Mouse (Mus musculus): Measurements from ENCODE around the gene Rsad1. TPM values are rescaled to one million over a fixed set of nuclear protein-coding genes. Genes with fewer than 3 reads are reported as not detected.
A peak's percentile ranks its signal among the peaks of the same experiment; 100 is the strongest.

Gene Rsad1
- polyA plus RNA-seq, 1 experiment: 8.4 TPM

DNA sequence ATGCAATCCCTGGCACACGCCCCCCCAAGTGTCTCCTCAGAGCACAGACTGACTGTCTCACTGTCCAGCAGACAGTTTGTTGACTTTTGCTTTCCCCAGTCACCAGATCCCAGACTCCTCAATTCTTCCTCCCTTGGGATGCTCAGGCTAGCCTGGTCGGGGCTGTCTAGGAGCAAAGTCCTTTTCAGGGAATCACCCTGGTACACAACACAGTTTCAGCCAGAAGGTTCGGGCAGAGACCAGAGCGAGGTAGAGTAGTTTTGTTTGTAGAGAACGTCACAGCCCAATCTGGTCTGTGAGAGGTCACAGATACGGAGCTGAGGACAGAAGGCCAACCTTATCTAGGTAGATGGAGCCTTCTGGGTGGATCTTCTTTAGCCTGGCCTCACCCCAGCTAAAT is 17.5 kb upstream of the Rsad1 start:
- Histone ChIP-seq H3K36me3 (ENCODE audit: control insufficient read depth, insufficient read depth, low read length) (peaks cover 9% of the 10 kb centered on the region; the same call in 1 of the 2 replicates), H3K4me3 (ENCODE audit: low read depth, low read length) (no peak overlapping the region), H3K27me3 (ENCODE audit: control insufficient read depth, insufficient read depth, low read length) (no peaks in the 10 kb centered on the region), H3K27ac (ENCODE audit: insufficient read depth, low read depth, low read length) (no peak overlapping the region), H3K4me1 (ENCODE audit: control insufficient read depth, insufficient read depth, insufficient read length, low read length) (peaks cover 12% of the 10 kb centered on the region)
- TF ChIP-seq CTCF (IDR thresholded peaks at IDR 0.05; ENCODE audit: extremely low read depth, insufficient read length, insufficient replicate concordance, low read depth, low read length) (no peak), POLR2A (IDR thresholded peaks at IDR 0.05; ENCODE audit: low read depth, low read length) (no peak)
- WGBS: 45% methylated on average over 6 of the region's 6 CpGs

DNA sequence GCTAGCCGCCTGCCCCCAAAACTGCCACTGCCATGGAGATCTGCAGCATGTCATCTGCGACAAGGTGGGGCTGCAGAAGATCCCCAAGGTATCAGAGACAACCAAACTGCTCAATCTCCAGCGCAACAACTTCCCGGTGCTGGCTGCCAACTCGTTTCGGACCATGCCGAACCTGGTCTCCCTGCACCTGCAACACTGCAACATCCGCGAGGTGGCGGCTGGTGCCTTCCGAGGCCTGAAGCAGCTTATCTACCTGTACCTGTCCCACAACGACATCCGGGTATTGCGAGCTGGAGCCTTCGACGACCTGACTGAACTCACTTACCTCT is 16.1 kb upstream of the Rsad1 start:
- Histone ChIP-seq H3K4me3 (ENCODE audit: low read depth, low read length) (peak overlapping the region; percentile 44), H3K27me3 (ENCODE audit: control insufficient read depth, insufficient read depth, low read length) (no peaks in the 10 kb centered on the region), H3K36me3 (ENCODE audit: control insufficient read depth, insufficient read depth, low read length) (peaks cover 8% of the 10 kb centered on the region; the same call in 1 of the 2 replicates), H3K4me1 (ENCODE audit: control insufficient read depth, insufficient read depth, insufficient read length, low read length) (peaks cover 12% of the 10 kb centered on the region), H3K27ac (ENCODE audit: insufficient read depth, low read depth, low read length) (no peak overlapping the region)
- TF ChIP-seq POLR2A (IDR thresholded peaks at IDR 0.05; ENCODE audit: low read depth, low read length) (no peak), CTCF (IDR thresholded peaks at IDR 0.05; ENCODE audit: extremely low read depth, insufficient read length, insufficient replicate concordance, low read depth, low read length) (peak; percentile 51; the same call in 1 of the 2 replicates)
- WGBS: 23% methylated on average over 16 of the region's 16 CpGs

DNA sequence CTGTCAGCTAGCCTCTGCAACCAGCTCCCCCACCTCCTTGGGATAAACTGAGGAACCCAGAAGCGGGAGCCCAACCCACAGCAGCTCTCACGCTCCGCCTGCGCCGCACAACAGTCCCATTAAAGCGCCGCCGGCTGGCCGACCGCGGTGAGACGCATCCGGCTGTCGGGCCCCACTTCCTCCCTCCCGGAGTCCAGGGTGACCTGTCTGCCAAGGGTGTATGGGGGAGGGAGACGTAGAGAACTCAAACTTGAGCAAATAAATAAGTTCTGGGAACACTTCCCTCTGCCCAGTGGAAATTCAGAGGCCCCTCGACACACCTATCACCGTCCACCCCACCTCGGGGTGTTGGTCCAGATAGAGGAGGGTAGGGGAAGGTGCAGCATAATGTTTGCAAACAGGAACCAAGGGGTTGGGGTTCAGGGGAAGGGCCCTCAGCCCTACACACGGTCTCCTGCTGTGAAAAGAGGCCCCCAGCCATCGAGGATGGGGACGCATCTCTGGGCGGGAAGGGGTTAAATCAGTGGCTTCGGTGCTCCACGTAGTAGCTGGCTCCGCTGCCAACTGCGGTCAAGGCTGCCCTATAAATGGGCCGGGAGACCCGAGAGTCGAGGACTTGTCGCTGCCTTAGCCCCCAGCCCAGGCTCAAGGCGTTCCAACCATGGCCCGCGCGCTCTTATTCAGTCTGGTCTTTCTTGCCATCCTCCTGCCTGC is 15.5 kb upstream of the Rsad1 start, which contains the start of gene Chad:
Gene Chad, plus strand, starts transcription at position 611 of the 714 bp plus-strand sequence.
- Histone ChIP-seq H3K27me3 (ENCODE audit: control insufficient read depth, insufficient read depth, low read length) (no peaks in the 10 kb centered on the region), H3K27ac (ENCODE audit: insufficient read depth, low read depth, low read length) (no peak within 1 kb of the TSS), H3K4me3 (ENCODE audit: low read depth, low read length) (peak within 1 kb of the TSS; percentile 44), H3K4me1 (ENCODE audit: control insufficient read depth, insufficient read depth, insufficient read length, low read length) (peaks cover 12% of the 10 kb centered on the region), H3K36me3 (ENCODE audit: control insufficient read depth, insufficient read depth, low read length) (peaks cover 5% of the 10 kb centered on the region; the same call in 1 of the 2 replicates)
- 12% methylated on average over 35 of the region's 35 CpGs for WGBS
- no peak; the same call in 1 of the 2 replicates for TF ChIP-seq POLR2A (IDR thresholded peaks at IDR 0.05; ENCODE audit: low read depth, low read length)
- no peak for TF ChIP-seq CTCF (IDR thresholded peaks at IDR 0.05; ENCODE audit: extremely low read depth, insufficient read length, insufficient replicate concordance, low read depth, low read length)

DNA sequence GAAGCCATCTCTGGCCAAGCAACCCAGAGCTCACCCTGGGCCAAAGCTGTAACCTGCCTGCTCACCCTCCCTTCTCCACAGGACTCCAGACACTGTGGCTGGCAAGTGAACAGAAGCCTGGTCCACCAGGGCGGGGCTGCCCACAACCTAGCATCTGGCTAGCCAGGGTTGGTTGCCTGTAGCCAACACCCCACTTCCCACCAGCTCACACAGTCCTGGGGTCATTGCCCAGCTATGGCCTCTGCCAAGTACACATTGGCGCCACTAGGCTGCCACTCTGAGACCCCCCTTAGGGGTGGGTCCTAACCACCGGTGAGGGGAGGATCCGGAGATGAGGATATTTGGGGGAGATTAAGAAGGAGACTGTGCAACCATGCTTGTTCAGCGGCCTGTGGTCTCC is 14.8 kb upstream of the Rsad1 start:
- WGBS: 67% methylated on average over 5 of the region's 5 CpGs
- Histone ChIP-seq H3K4me3 (ENCODE audit: low read depth, low read length) (no peak overlapping the region), H3K27me3 (ENCODE audit: control insufficient read depth, insufficient read depth, low read length) (no peaks in the 10 kb centered on the region), H3K36me3 (ENCODE audit: control insufficient read depth, insufficient read depth, low read length) (peaks cover 4% of the 10 kb centered on the region; the same call in 1 of the 2 replicates), H3K4me1 (ENCODE audit: control insufficient read depth, insufficient read depth, insufficient read length, low read length) (peaks cover 12% of the 10 kb centered on the region), H3K27ac (ENCODE audit: insufficient read depth, low read depth, low read length) (no peak overlapping the region)
- TF ChIP-seq CTCF (IDR thresholded peaks at IDR 0.05; ENCODE audit: extremely low read depth, insufficient read length, insufficient replicate concordance, low read depth, low read length) (no peak), POLR2A (IDR thresholded peaks at IDR 0.05; ENCODE audit: low read depth, low read length) (no peak)

DNA sequence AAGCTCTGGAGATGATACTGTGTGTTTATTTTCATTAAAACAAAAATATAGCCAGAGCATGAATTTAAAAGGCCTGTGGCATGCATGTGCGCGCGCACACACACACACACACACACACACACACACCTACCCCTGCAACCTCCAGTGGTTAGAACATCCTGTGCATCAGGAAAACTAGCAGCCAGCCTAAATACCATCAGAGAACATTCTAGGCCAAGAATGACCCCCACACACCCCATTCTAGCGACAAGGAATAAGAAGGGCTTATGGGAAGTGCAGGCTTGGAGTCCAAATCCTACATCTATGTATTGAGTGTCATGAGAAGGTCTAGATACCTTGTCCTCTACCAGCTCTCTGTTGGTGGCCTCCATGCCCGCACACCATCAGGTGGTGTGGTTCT is 14.3 kb upstream of the Rsad1 start:
- Histone ChIP-seq H3K4me3 (ENCODE audit: low read depth, low read length) (no peak overlapping the region), H3K27ac (ENCODE audit: insufficient read depth, low read depth, low read length) (no peak overlapping the region), H3K4me1 (ENCODE audit: control insufficient read depth, insufficient read depth, insufficient read length, low read length) (peaks cover 12% of the 10 kb centered on the region), H3K27me3 (ENCODE audit: control insufficient read depth, insufficient read depth, low read length) (no peaks in the 10 kb centered on the region), H3K36me3 (ENCODE audit: control insufficient read depth, insufficient read depth, low read length) (peaks cover 8% of the 10 kb centered on the region; the same call in 1 of the 2 replicates)
- 96% methylated on average over 5 of the region's 5 CpGs for WGBS
- TF ChIP-seq CTCF (IDR thresholded peaks at IDR 0.05; ENCODE audit: extremely low read depth, insufficient read length, insufficient replicate concordance, low read depth, low read length) (no peak), POLR2A (IDR thresholded peaks at IDR 0.05; ENCODE audit: low read depth, low read length) (no peak)

DNA sequence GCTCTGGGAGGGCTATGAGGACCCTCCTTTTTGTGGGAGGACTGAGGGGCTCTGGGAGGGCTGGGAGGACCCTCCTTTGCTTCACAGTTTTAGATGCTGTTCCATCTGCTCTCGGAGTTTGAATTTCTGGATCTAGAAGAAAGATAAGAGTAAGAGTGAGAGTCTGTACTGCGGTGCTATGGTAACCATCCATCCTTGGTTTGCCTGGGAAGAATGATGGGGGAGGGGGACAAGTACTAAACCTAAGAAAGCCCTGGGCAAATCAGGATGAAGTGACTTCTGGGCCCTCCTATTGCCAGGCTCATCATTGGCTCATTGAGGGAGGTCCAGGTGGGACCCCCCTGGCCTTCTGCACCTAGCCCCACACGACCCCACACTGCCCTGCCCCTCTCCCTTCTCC is 9.2 kb upstream of the Rsad1 start:
- Histone ChIP-seq H3K36me3 (ENCODE audit: control insufficient read depth, insufficient read depth, low read length) (peaks cover 15% of the 10 kb centered on the region; the same call in 1 of the 2 replicates), H3K4me3 (ENCODE audit: low read depth, low read length) (no peak overlapping the region), H3K27ac (ENCODE audit: insufficient read depth, low read depth, low read length) (no peak overlapping the region), H3K4me1 (ENCODE audit: control insufficient read depth, insufficient read depth, insufficient read length, low read length) (peaks cover 4% of the 10 kb centered on the region; the same call in 1 of the 2 replicates), H3K27me3 (ENCODE audit: control insufficient read depth, insufficient read depth, low read length) (no peaks in the 10 kb centered on the region)
- WGBS: 85% methylated on average over 3 of the region's 3 CpGs
- no peak for TF ChIP-seq POLR2A (IDR thresholded peaks at IDR 0.05; ENCODE audit: low read depth, low read length)
- TF ChIP-seq CTCF (IDR thresholded peaks at IDR 0.05; ENCODE audit: extremely low read depth, insufficient read length, insufficient replicate concordance, low read depth, low read length): no peak

DNA sequence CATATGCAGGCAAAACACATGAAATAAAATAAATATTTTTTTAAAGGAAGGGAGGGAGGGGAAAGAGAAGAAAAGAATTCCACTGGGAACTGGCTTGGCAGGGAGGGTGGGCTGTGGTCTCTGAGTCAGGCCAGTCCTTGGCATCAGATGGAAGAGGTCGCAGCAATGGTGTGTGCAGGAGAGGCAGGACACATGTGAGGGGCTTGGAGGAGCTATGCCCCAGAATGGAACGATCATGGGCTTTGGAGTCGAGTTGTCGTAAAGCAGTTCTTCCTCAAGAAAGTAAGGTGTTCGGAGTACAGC is 1.3 kb upstream of the Rsad1 start:
- Histone ChIP-seq H3K4me1 (ENCODE audit: control insufficient read depth, insufficient read depth, insufficient read length, low read length) (peaks cover 20% of the 10 kb centered on the region), H3K27ac (ENCODE audit: insufficient read depth, low read depth, low read length) (no peak overlapping the region), H3K4me3 (ENCODE audit: low read depth, low read length) (no peak overlapping the region), H3K36me3 (ENCODE audit: control insufficient read depth, insufficient read depth, low read length) (no peaks in the 10 kb centered on the region), H3K27me3 (ENCODE audit: control insufficient read depth, insufficient read depth, low read length) (no peaks in the 10 kb centered on the region)
- TF ChIP-seq POLR2A (IDR thresholded peaks at IDR 0.05; ENCODE audit: low read depth, low read length): no peak
- no peak for TF ChIP-seq CTCF (IDR thresholded peaks at IDR 0.05; ENCODE audit: extremely low read depth, insufficient read length, insufficient replicate concordance, low read depth, low read length)
- 79% methylated on average over 5 of the region's 5 CpGs for WGBS

All from small intestine, adult 2 months (tissue).